In the genomic region with DNA sequence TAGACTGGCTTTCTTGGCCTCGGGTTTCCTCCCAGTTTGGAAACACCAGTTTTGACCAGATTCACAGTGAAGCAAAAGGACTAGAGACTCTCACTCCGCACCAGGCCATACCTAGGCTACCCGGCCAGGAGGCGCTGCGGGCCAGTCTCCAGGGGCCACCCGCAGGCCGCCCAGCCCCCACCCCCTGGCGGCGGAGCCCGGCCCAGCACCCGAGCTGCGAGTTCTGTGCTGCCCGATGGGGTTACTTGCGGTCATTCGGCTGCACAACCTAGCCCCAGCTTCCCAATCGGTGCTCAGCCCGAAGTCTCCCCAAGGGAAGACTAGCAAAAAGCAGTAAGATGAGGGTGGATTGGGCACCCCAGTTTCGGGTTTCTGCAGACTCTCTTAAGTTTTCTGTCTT, we compare ENCODE assay signal across 8 mouse cellular contexts. TPM values are rescaled to one million over a fixed set of nuclear protein-coding genes. Genes with fewer than 3 reads are reported as not detected.
DNase-seq lines count a peak whose midpoint lies in the region; TF ChIP-seq lines count a peak whose summit lies in the region.

No protein-coding gene starts in this region.

- peak; percentile 95 for DNase-seq in ZHBTc4 (ENCODE audit: low read depth, low spot score)
- peak; percentile 82 to 85 for DNase-seq in gastrocnemius, adult 8-10 months (ENCODE audit: low spot score in 2 of 2)
- DNase-seq in induced T-regulatory cell, adult 2 months (ENCODE audit: low read depth) = peak; percentile 74
- peak; percentile 27 to 80 for DNase-seq in left cerebral cortex, adult 9 months (ENCODE audit: low spot score in 2 of 2)
- DNase-seq in right cerebral cortex, adult 2 months (ENCODE audit: low spot score in 2 of 2) = peak; percentile 67 to 69
- peak; percentile 92 for DNase-seq in urinary bladder, postnatal 14 days (ENCODE audit: low spot score)

- peak overlapping the region; percentile 95; the same call in 1 of the 2 replicates for H3K27ac ChIP-seq in cortical plate, adult 2 months (ENCODE audit: insufficient read depth, low read length)

- TF ChIP-seq POLR2A in cortical plate, adult 2 months (IDR thresholded peaks at IDR 0.05; ENCODE audit: extremely low read depth, insufficient read depth, low read length) = no peak

- H3K4me1 ChIP-seq in cortical plate, adult 2 months (ENCODE audit: control insufficient read depth, insufficient read depth, low read length) = peaks cover 2% of the 10 kb centered on the region; the same call in 1 of the 2 replicates
- peaks cover 19% of the 10 kb centered on the region for H3K4me1 ChIP-seq in megakaryocyte, embryonic 14.5 days

- TF ChIP-seq CTCF in cortical plate, adult 2 months (IDR thresholded peaks at IDR 0.05; ENCODE audit: extremely low read depth, insufficient read depth, low read length) = peak; percentile 35; the same call in 1 of the 2 replicates

- peaks cover 27% of the 10 kb centered on the region for H3K27me3 ChIP-seq in megakaryocyte, embryonic 14.5 days (replicated peaks)

- H3K9me3 ChIP-seq in megakaryocyte, embryonic 14.5 days = no peaks in the 10 kb centered on the region

- H3K4me3 ChIP-seq in cortical plate, adult 2 months (ENCODE audit: insufficient read depth, low read length) = peak overlapping the region; percentile 93
- H3K4me3 ChIP-seq in megakaryocyte, embryonic 14.5 days (replicated peaks) = peak overlapping the region; percentile 88

- no peaks in the 10 kb centered on the region for H3K36me3 ChIP-seq in megakaryocyte, embryonic 14.5 days (replicated peaks; ENCODE audit: low read length)

RNA-seq across cellular contexts. Expression of a gene that starts 1.1 kb away (rescaled TPM):
- 8.3 and 9.0 TPM in 2 replicates for polyA plus RNA-seq in cortical plate, adult 2 months (2012; rRNA removed)
- total RNA-seq in gastrocnemius, adult 8-10 months (2022) = 1 to 10 TPM; 5.0 to 7.6 (median 7.4) TPM
- 0.77 TPM in 1 of 2 replicates, not detected in the other for polyA plus RNA-seq in megakaryocyte, embryonic 14.5 days (2012; ENCODE audit: insufficient read depth, low replicate concordance)

Comparison
In these comparisons a context has a peak if more than half of its experiments do, and no peak if none do; other contexts are left out.
1. Peak in every context shown above with its lines: DNase-seq, H3K4me3 ChIP-seq and H3K27ac ChIP-seq.